Mouse (Mus musculus) splenic B cell, adult 2 months (primary cell): ENCODE results near the gene Muc20.
A peak's percentile ranks its signal among the peaks of the same experiment; 100 is the strongest.

ENCODE experiments used
- DNase-seq: peaks from one replicate; pipeline ENCODE4 v3.0.0-alpha.2; 2011; ENCODE audit warnings: low read depth, low spot score
- H3K27me3 ChIP-seq: 2 replicates; pipeline ENCODE4 v1.6.1; 2012; ENCODE audit warnings: mild to moderate bottlenecking, low read length, moderate library complexity, mixed read lengths; ENCODE audit not compliant: control insufficient read depth, poor library complexity, insufficient read depth, severe bottlenecking
- H3K36me3 ChIP-seq: 2 replicates; pipeline ENCODE4 v1.6.1; 2012; ENCODE audit warnings: mild to moderate bottlenecking, low read length, moderate library complexity, mixed read lengths; ENCODE audit not compliant: control insufficient read depth, poor library complexity, insufficient read depth, severe bottlenecking

Muc20 gene

DNA sequence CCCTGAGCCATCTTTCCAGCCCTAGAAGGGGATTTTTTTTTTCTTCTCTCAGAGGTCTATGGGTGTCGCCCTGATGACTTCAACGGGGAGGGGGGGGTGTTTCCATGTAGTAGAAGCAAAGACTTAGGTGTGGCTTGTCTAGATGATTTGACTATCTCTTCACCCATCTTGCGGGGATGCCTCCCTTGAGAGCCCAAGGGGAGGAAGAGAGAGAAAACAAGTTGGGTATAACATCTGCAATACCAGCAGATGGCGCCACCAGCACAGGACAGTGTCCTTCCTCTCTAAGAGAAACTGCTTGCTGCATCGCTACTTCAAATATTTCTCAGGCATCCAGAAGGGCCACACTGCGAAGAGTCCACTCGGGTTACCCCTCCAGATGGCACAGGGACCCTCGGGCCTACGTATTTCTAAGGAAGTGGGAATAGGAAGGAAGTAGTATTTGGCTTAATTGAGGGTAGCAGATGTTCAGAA lies 15.7 kb upstream of the Muc20 start:
- peak; percentile 96 for DNase-seq
- no peaks in the 10 kb centered on the region for H3K36me3 ChIP-seq
- H3K27me3 ChIP-seq = no peaks in the 10 kb centered on the region

DNA sequence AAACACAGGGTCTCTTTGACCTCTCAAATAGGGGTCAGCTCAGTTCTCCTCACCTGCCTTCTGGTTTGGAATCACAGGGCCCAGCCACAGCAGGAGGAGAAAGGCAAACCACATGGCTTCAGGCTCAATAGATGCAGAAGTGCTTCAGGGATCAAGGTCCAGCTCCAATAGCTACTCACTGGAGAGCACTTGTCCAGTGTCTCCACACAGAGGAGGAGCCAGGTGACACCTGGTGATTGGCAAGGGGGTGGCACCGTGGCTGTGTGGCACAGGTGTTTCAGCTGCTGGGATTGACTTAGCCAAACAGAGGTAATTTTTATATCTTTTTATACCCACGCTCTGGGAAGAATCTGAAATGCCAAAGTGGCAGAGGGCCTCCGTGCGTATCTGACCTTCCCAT lies 13.1 kb upstream of the Muc20 start, which contains the start of gene Smbd1:
Gene Smbd1, minus strand, starts transcription at position 157 of the 400 bp plus-strand sequence.
- Histone ChIP-seq H3K36me3 (no peaks in the 10 kb centered on the region), H3K27me3 (no peaks in the 10 kb centered on the region)
- DNase-seq = no peak

DNA sequence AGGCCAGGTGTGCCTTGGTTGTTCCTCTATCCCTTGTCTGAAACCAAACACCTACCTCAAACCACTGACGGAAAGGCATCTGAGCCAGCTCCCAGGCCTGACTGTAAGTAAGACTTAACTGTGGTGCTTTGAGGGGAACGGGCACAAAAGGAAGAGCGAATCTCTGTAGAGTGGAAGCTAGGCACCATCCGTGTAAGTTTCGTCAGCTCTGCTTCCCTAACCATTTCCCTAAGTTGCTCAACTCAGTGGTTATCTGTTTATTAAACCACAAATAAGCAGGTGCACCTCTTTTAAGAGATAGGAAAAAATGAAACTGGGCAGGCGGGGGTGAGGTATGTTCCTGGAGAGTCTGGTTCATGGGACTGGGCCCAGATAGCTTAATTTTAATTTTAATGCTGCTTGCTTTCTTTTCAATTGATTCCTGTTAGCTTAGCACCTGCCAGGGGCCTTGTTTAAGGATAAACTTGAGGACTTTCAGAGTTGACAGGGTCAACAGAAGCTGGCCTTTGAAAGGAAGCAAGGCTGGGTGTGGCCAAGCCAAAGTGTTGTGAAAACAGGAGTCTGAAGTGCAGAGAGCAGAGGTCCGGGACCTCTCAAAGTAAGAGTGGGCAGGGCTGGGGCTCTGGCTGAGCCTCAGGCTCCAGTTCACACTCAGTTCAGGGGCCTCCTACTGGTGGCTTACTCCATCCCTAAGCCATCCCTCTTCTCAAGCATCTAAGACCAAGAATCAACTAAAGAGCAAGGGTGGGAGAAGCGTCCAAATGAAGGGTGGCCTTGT lies 10.4 kb upstream of the Muc20 start:
- Histone ChIP-seq H3K27me3 (no peaks in the 10 kb centered on the region), H3K36me3 (no peaks in the 10 kb centered on the region)
- DNase-seq = no peak

GRCm38 (mm10) chr16:32805151-32805550 lies 7.9 kb upstream of the Muc20 start:
- H3K36me3 ChIP-seq = no peaks in the 10 kb centered on the region
- no peak for DNase-seq

DNA sequence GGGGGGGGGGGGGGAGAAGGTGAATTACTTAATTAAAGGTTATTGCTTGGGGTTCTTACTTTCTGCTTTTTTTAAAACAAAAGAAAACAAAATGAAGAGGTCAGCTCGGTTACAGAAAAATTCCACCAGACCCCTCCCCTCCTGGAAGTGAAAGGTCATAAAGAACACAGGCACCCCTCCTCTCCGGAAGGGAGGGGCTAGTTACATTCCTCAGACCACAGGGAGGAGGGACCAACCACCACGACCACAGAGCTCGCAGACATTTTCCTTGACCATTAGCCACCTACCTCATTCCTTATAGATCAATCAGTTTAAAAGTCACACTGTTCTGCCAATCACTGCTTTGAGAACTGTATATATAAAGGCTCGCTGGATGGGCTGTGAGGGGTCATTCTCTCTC lies 6.7 kb upstream of the Muc20 start:
- no peaks in the 10 kb centered on the region for H3K36me3 ChIP-seq
- H3K27me3 ChIP-seq = no peaks in the 10 kb centered on the region
- no peak for DNase-seq

More at GRCm38 (mm10) chr16:32805151-32805550, 7.9 kb upstream of the Muc20 start:
- H3K27me3 ChIP-seq = no peaks in the 10 kb centered on the region

DNA sequence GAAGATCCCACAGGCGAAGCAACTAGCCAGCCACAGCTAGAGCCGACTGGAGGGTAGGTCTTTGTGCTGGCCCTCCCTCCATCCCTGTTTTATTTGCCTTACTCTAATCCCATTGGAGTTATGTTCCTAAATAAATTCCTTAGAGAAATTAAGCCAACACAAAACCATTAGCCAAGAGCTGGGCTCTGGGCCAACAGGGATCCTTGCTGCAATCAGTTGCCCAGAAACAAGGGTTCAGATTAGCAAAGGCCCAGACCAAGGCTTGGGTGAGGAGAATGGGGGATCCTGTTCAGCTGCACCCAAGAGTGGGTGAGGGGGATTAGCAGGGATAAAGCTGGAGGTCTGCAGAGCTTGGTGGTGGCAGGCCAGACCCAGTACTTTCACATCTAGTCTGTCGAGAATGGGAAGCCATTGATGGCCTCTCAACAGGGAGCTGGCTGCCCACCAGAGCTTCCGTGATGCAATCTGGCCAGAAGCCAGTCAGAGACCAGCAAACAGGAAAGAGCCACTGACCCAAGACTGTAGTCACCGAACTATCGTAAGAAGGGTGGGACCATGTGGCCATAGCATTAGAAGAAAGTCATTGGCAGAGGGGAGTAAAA lies 6.1 kb upstream of the Muc20 start:
- Histone ChIP-seq H3K27me3 (no peaks in the 10 kb centered on the region), H3K36me3 (no peaks in the 10 kb centered on the region)
- DNase-seq = no peak

DNA sequence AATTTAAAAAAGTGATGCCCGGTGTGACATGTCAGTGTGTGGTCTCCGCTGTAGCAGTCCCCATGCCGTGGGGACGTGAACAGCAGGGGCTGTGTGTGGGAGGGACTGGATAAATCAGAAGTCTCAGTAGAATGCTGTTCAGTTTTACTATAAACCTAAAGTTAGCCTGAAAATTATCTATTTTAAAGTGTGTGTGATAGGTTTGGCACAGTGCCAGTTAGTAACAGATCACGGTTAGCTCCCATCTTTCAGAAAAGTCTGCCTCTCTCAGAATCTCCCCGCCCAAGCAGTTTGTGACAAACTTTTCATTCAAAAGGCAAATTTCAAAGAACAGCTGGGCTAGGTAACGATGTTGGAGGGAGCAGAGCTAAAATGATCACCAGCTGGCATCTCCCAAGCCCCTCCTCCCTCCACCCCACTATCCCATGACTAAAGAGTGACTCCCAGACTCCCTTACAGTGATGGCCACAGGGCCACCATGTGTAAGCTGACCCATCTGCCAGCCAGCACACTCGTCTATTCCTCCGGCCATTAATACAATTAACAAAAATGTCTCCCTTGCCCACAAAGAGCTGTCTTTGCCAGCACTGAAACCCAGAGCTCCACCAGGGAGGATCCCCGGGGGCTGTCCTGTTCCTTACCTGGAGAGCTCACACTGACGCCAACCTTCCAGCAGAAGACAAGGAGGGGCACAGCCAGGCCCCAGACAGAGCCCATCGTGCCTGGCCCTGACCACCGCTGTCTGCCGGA lies 384 bp downstream of the Muc20 start:
- H3K27me3 ChIP-seq = no peaks in the 10 kb centered on the region
- H3K36me3 ChIP-seq = no peaks in the 10 kb centered on the region
- DNase-seq = no peak

GRCm38 (mm10) chr16:32795177-32795576 lies 2.1 kb downstream of the Muc20 start:
- Histone ChIP-seq H3K36me3 (no peaks in the 10 kb centered on the region), H3K27me3 (no peaks in the 10 kb centered on the region)
- DNase-seq = no peak

DNA sequence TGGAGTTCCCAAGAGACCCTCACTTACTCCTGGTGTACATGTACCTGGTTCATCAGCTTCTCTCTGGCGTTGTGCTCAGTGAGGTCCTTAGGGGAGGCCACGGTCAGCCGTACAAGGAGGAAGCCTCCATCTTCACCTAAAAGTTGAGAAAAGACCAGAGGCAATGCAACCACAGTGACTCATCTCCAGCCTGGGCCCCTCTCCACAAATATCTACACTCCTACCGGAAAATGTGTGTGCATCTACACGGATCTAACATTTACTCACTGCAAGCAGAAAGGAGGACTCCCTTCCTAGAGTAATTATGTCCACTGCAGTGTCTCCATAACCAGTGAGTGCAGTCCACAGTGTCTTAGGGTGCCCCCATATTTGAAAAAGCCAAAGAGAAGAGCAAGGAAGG lies 7.2 kb downstream of the Muc20 start:
- no peak for DNase-seq
- Histone ChIP-seq H3K27me3 (no peaks in the 10 kb centered on the region), H3K36me3 (no peaks in the 10 kb centered on the region)

DNA sequence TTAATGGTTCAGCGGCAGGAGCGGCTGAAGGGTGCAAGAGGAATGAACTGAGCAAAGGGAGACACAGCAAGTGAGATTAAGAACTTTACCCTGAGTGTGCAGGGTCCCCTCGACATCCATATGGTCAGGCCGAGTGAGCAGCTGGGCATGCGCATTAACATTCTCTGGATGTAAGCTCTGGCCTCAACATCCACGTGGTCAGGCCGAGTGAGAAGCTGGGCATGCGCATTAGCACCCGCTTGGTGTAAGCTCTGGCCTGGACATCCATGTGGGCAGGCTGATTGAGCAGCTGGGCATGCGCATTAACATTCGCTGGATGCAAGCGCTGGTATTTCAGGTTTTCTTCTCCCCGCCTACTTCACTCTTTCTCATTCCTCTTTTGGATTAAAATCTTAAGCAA lies 12.4 kb downstream of the Muc20 start:
- DNase-seq = no peak
- Histone ChIP-seq H3K36me3 (no peaks in the 10 kb centered on the region), H3K27me3 (no peaks in the 10 kb centered on the region)

DNA sequence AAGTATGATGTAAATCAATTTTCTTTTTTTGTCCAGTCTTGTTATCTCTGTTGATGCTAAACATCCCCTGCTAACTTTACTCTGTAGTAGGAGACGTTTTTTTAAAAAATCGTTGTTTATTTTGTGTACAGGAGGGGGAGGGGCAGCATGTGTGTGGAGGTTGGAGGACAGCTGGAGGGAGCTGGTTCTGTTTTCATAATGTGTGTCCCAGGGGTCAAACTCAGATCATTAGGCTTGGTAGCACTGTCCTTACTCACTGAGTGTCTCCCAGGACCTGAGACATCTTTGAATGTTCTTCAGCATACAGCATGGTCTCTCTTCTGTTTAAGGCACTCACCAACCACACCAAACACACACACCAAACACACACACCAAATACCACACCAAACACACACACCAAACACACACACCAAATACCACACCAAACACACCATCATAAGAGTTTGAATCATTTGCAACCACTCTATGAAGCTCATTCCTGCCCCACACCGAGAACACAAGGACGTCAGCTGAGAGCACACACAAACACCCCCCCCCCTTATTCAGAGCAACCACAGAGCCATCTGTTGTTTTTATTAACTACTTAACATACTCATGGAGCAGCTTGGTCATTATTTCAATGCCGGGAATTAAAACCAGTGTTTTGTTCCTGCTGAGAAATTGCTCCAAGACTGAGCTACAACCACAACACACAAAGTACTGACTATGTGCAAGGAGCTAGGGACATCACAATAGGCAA lies 13.7 kb downstream of the Muc20 start:
- no peaks in the 10 kb centered on the region for H3K27me3 ChIP-seq
- no peaks in the 10 kb centered on the region for H3K36me3 ChIP-seq
- no peak for DNase-seq

- Histone ChIP-seq H3K36me3 (no peaks in the 10 kb centered on the region), H3K27me3 (no peaks in the 10 kb centered on the region)
- no peak for DNase-seq
These were observed 18.3 kb downstream of the Muc20 start for GRCm38 (mm10) chr16:32778956-32779355.

GRCm38 (mm10) chr16:32776676-32777075 lies 20.6 kb downstream of the Muc20 start:
- DNase-seq = no peak
- Histone ChIP-seq H3K36me3 (no peaks in the 10 kb centered on the region), H3K27me3 (no peaks in the 10 kb centered on the region)

- Histone ChIP-seq H3K27me3 (no peaks in the 10 kb centered on the region), H3K36me3 (no peaks in the 10 kb centered on the region)
- no peak for DNase-seq
These were observed 30.3 kb downstream of the Muc20 start for GRCm38 (mm10) chr16:32766904-32767303.
